Mouse (Mus musculus) CH12.LX (cell line): ENCODE measurements around the gene Syn3.

Experiments used
- CTCF ChIP-seq, 2 experiments: IDR thresholded peaks in 1 of 2; conservative IDR thresholded peaks in 1 of 2; 2 replicates each; pipeline ENCODE4 v1.5.1; 2011 to 2012; ENCODE audit warnings: low read depth in 2 of 2, low read length in 2 of 2, improper control_type of control experiment in 1 of 2, inconsistent platforms in 1 of 2, mild to moderate bottlenecking in 1 of 2, moderate library complexity in 1 of 2
- JUND ChIP-seq: conservative IDR thresholded peaks from 2 replicates; pipeline ENCODE4 v1.6.1; 2011; ENCODE audit warnings: low read depth, low read length, improper control_type of control experiment
- MXI1 ChIP-seq: IDR thresholded peaks from 2 replicates; pipeline ENCODE4 v1.6.1; 2011; ENCODE audit warnings: mild to moderate bottlenecking, low read depth, low read length, improper control_type of control experiment
- POLR2A ChIP-seq: IDR thresholded peaks from 2 replicates; pipeline ENCODE4 v1.6.1; 2011; ENCODE audit warnings: low read depth, mild to moderate bottlenecking, improper control_type of control experiment, low read length

DNA sequence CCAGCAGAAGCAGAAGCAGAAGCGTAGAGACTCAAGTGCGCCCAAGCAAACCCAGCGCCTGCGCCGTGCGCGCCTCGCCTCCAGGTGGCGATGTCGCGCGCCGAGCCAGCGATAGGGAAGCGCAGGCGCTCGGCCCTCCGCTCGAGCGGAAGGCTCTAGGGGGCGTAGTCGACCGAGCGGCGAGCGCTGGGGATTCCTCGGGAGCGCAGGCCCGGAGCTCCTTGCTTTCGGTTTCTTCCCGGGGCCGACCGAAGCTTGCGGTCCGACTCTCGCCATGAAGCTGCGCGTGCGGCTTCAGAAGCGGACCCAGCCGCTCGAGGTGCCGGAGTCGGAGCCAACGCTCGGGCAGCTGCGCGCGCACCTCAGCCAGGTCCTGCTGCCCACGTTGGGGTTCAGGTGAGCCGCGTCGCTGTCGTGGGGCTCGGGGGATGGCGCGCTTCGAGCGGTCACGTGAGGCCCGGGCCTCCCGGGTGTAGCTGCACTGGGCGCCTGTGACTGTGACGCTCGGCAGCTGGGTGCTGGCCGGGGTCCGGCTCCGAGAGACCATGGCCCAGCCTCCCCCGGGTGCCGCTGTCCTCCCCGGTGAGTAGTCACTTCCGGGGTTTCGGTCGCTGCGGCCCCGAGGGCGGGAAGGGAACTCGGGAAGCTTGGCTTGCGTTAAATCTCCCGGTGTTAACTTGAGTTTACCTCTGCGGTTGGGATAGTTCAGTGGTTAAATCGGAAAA is 476.8 kb downstream of the Syn3 start, which contains the start of gene Fbxo7:
- TF ChIP-seq CTCF (conservative IDR thresholded peaks at IDR 0.05 in 1 of 2, IDR thresholded peaks at IDR 0.05 in 1 of 2; ENCODE audit: low read depth in 2 of 2, low read length in 2 of 2) (peak; percentile 48 to 99; a peak in 3 of 4 replicates), JUND (no peak), POLR2A (peak; percentile 67; the same call in 1 of the 2 replicates), MXI1 (peak; percentile 71)
